Mouse (Mus musculus) intestine, postnatal 0 days (tissue): ENCODE data around the gene Wfdc6a. TPM values are rescaled to one million over a fixed set of nuclear protein-coding genes. Genes with fewer than 3 reads are reported as not detected.

Experiments
- ATAC-seq: fragments of 200-750 bp; cut with Nextera tagmentation; 2 replicates; pipeline ENCODE4 v1.8.0; 2017; ENCODE audit warnings: mild to moderate bottlenecking, moderate TSS enrichment, moderate library complexity
- H3K27ac ChIP-seq: fragments of 300-500 bp; sonication (generic); 2 replicates; pipeline ENCODE4 v1.5.1; 2014; ENCODE audit warnings: mild to moderate bottlenecking, low read depth, low read length, moderate library complexity
- H3K27me3 ChIP-seq: fragments of 300-500 bp; sonication (generic); replicated peaks from 2 replicates; pipeline ENCODE4 v1.6.1; 2014; ENCODE audit warnings: low read length, mixed read lengths; ENCODE audit not compliant: control insufficient read depth, insufficient read depth
- H3K36me3 ChIP-seq: fragments of 300-500 bp; sonication (generic); 2 replicates; pipeline ENCODE4 v1.6.1; 2014; ENCODE audit warnings: mild to moderate bottlenecking, moderate library complexity; ENCODE audit not compliant: control insufficient read depth, insufficient read depth
- H3K4me1 ChIP-seq: fragments of 300-500 bp; sonication (generic); replicated peaks from 2 replicates; pipeline ENCODE4 v1.6.1; 2014; ENCODE audit warnings: antibody characterized with exemption, low read length, mixed read lengths; ENCODE audit not compliant: control insufficient read depth, insufficient read depth
- H3K4me2 ChIP-seq: fragments of 300-500 bp; sonication (generic); replicated peaks from 2 replicates; pipeline ENCODE4 v1.6.1; 2014; ENCODE audit warnings: low read depth, mild to moderate bottlenecking, moderate library complexity
- H3K4me3 ChIP-seq: fragments of 300-500 bp; sonication (generic); 2 replicates; pipeline ENCODE4 v1.5.1; 2014; ENCODE audit warnings: low read depth, low read length
- H3K9ac ChIP-seq: fragments of 300-500 bp; sonication (generic); 2 replicates; pipeline ENCODE4 v1.6.1; 2014; ENCODE audit warnings: mild to moderate bottlenecking, low read depth, low read length
- H3K9me3 ChIP-seq: fragments of 300-500 bp; sonication (generic); 2 replicates; pipeline ENCODE4 v1.6.1; 2016; ENCODE audit warnings: mixed run types; ENCODE audit not compliant: control insufficient read depth
- CTCF ChIP-seq: sonication (generic); IDR thresholded peaks from 2 replicates; pipeline ENCODE4 v1.5.1; 2016; ENCODE audit warnings: low read depth, mild to moderate bottlenecking, control low read depth, antibody characterized with exemption, moderate library complexity
- WGBS: fragments of 180-500 bp; shearing (Covaris S2); extraction: QIAGEN DNeasy Blood & Tissue Kit; methylation state at CpG from one replicate; pipeline ENCODE4 v1.1.7; 2014; 5-methylcytosine and 5-hydroxymethylcytosine counted together
- polyA plus RNA-seq: library from polyadenylated mRNA; unstranded; fragments of >200 nt; fragmentation: Nextera tagmentation; extraction: Ambion mirVana; gene quantifications from 2 replicates; pipeline ENCODE4 v1.2.1, GENCODE M21; 2015

Gene Wfdc6a
- polyA plus RNA-seq, 1 experiment from 2014 or later = 0.14 TPM

DNA sequence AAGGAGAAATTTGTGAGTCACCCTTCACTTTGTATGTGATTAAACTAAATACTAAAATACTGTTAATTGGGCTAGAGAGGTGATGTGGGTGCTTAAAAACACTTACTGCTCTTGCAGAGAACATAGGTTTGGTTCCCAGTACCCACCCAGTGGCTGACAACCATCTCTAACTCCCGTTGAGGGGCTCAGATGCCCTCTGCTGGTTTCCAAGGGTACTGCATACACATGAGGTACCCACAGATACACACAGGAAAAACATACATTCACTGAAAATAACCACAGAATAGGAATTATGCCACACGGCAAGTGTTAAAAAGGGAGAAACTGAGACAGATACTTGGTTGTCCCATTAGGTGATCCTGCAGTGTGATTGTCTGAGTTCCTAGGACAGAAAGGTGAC lies 18.2 kb downstream of the Wfdc6a start:
- H3K4me2 ChIP-seq = no peak overlapping the region
- WGBS = 89% methylated on average over 2 of the region's 2 CpGs

DNA sequence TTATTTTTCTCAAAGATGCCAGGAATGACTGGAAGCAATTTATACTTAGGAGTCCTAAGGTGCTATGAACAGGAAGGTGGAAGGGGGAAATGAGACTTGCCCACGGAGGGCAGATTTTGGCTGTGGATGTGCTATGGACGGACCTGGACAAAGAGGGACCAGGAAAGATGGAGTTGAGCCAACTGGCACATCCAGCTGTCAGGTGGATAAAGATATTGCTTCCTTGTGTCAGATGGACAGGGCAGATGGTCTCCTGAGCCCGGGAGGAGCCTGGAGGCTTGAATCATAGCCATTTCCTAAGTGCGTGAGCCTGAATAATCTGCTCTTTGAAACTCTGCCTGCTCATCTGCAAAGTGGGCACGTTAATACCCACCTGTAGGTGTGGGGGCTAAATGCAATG lies 20.9 kb downstream of the Wfdc6a start:
- Histone ChIP-seq H3K4me2 (no peak overlapping the region), H3K36me3 (no peaks in the 10 kb centered on the region), H3K9ac (no peak overlapping the region), H3K9me3 (no peaks in the 10 kb centered on the region), H3K27me3 (no peaks in the 10 kb centered on the region), H3K27ac (no peak overlapping the region), H3K4me3 (no peak overlapping the region), H3K4me1 (no peaks in the 10 kb centered on the region)
- TF ChIP-seq CTCF = no peak
- ATAC-seq = no peak
- WGBS = 74% methylated on average over 5 of the region's 5 CpGs

More for the DNA sequence above, 18.2 kb downstream of the Wfdc6a start:
- Histone ChIP-seq H3K4me3 (no peak overlapping the region), H3K27me3 (no peaks in the 10 kb centered on the region), H3K4me1 (no peaks in the 10 kb centered on the region), H3K9ac (no peak overlapping the region), H3K9me3 (no peaks in the 10 kb centered on the region), H3K36me3 (no peaks in the 10 kb centered on the region), H3K27ac (no peak overlapping the region)
- ATAC-seq = no peak
- TF ChIP-seq CTCF = peak; percentile 46

DNA sequence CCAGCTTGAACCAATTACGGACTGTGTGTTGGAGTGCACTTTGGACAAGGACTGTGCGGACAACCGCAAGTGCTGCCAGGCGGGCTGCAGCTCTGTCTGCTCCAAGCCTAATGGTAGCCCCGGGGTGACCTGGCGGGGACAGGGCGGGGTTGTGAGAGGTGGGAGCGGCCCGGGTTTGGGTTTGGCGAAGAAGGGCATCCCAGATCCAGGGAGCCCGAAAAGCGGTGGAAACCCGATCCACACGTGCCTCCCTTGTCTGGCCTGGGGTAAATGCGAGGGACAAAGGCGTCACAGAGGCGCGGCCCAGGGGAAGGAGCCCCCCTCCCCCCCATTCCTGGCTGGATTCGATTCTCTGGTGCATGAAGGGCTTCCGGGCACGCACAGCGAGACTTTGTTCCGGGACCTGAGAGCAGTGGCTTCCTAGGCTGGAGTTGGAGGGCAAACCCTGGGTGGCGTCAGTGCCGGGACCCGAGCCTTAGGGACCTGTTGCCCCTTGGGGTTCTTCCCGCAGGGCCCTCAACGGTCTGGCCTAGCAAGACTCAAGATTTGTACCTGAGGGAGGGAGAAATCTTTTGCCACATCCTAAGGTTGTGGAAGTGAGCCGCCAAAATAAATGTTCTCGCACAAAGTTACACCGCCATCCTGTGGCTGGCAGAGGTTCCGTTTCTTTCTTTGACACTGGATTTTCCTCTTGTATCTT lies 21.8 kb downstream of the Wfdc6a start:
- no peak overlapping the region for H3K27ac ChIP-seq
- TF ChIP-seq CTCF = peak; percentile 80

DNA sequence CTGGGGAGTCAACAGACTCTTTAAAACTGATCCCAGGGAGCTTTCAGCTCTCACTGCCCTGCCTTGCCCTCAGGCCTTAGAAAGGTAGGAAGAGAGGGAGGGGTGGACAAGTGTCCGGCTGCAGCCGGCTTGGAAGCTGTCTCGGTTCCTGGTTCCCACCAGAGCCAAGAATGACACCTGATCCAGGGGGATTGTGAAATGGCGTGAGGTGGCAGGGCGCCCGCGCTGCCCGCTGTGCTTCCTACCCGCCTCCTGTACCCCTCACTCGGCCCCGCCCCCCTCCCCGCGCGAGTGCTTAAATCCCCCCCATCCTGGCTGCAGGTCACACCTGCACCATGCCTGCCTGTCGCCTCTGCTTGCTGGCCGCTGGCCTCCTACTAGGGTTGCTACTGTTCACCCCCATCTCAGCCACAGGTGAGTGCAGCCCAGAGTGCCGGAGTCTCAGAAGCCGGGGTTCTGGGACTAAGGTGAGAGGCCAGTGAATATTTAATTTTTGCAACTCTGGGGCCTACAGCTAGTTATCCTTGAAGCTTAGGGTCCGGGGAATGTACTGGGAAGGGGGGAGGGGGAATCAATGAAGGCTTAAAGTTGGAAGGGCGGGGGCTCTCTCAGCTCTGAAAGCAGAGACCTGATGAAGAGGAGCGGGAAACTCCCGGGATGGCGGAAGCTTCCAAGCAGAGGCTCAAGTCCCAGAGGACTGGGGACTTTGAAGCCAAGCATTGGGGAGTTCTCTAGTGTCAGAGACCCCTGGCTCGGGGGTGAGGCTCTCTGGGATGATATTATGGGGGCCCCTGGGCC lies 22.7 kb downstream of the Wfdc6a start, which contains the start of gene Wfdc2:
Gene Wfdc2 (plus strand): TSS at position 23 of the 798 bp plus-strand sequence.
- 19% methylated on average over 24 of the region's 24 CpGs for WGBS
- ATAC-seq = no peak
- Histone ChIP-seq H3K27ac (no peak within 1 kb of the TSS), H3K9ac (peak within 1 kb of the TSS; percentile 53; the same call in 1 of the 2 replicates), H3K36me3 (no peaks in the 10 kb centered on the region), H3K4me3 (peak within 1 kb of the TSS; percentile 45), H3K4me1 (no peaks in the 10 kb centered on the region), H3K9me3 (no peaks in the 10 kb centered on the region), H3K4me2 (peak within 1 kb of the TSS; percentile 91), H3K27me3 (no peaks in the 10 kb centered on the region)
- no peak for TF ChIP-seq CTCF

More for the DNA sequence above, 21.8 kb downstream of the Wfdc6a start:
- Histone ChIP-seq H3K4me1 (no peaks in the 10 kb centered on the region), H3K36me3 (no peaks in the 10 kb centered on the region), H3K27me3 (no peaks in the 10 kb centered on the region), H3K9ac (peak overlapping the region; percentile 53), H3K4me2 (peak overlapping the region; percentile 91), H3K4me3 (peak overlapping the region; percentile 45), H3K9me3 (no peaks in the 10 kb centered on the region)
- WGBS = 1% methylated on average over 32 of the region's 32 CpGs
- ATAC-seq = peak; percentile 43

DNA sequence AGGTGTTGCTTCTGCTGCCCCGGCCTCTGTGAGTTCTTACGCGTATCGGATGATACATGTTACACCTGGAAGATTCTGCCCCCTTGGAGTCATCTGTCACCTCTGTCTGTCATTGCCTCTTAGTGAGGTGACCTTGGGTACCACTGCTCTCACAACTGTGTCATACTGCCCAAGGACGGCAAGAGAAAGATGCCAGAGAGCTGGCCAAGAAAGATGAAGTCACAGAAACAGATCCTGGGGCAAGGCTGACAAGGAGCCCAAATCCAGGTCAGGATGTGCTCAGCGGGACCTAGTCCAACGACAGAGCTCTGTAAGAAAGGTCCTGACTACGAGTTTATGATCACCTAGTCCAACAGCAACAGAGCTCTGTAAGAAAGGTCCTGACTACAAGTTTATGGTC lies 25.1 kb downstream of the Wfdc6a start:
- no peak overlapping the region for H3K9ac ChIP-seq
- no peaks in the 10 kb centered on the region for H3K9me3 ChIP-seq
- H3K4me3 ChIP-seq = no peak overlapping the region
- H3K4me2 ChIP-seq = no peak overlapping the region
- no peak for ATAC-seq
- H3K27me3 ChIP-seq = no peaks in the 10 kb centered on the region
- no peaks in the 10 kb centered on the region for H3K36me3 ChIP-seq
- H3K4me1 ChIP-seq = no peaks in the 10 kb centered on the region
- no peak overlapping the region for H3K27ac ChIP-seq
- no peak for TF ChIP-seq CTCF
- WGBS = 82% methylated on average over 8 of the region's 8 CpGs

DNA sequence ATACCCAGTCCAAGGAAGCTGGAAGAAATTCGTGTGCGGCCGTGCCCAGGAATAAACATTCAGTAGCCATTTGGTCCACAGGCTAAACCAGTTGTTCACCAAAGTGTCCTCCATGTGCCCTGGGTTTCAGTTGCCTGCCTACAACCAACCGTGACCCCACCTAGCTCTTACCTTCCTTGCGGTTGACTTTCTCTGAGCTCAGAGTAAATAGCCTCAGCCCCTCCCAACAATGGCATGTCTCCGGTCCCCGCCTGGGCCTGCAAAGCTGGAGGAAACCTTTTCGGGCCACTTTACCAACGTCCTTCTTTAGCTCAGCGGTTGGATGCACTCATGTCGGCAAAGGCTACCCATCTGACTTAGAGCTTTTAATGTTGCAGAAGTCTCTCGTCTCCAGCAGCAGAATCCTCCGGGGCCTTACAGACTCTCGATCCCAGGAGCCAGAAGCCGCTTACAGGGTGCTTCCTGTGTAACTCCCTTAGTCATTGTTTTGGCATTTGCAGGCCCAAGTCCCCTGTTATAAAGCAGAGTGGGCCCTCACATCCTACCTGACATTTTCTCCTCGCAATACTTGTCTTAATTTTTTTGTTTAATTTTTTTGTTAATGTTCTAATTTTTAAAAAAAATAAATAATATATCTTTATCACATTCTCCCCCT lies 26.1 kb downstream of the Wfdc6a start:
- Histone ChIP-seq H3K27me3 (no peaks in the 10 kb centered on the region), H3K4me3 (no peak overlapping the region), H3K36me3 (no peaks in the 10 kb centered on the region), H3K9me3 (no peaks in the 10 kb centered on the region), H3K4me1 (no peaks in the 10 kb centered on the region), H3K27ac (no peak overlapping the region), H3K9ac (no peak overlapping the region), H3K4me2 (no peak overlapping the region)
- no peak for ATAC-seq
- no peak for TF ChIP-seq CTCF
- 26% methylated on average over 16 of the region's 16 CpGs for WGBS
